Mouse (Mus musculus) ZHBTc4 (cell line): ENCODE measurements at regions not wholly inside any gene's neighbourhood (a gene's known extent, or its start where the extent isn't known, plus 50 kb on each side); places are given as distances from the start of the nearest gene placed in this dataset.

ENCODE experiments used
- DNase-seq: peaks from one replicate; pipeline ENCODE4 v3.0.0-alpha.2; 2011; ENCODE audit warnings: low read depth, low spot score

GRCm38 (mm10) chr5:75466941-75467340 lies 107.8 kb upstream of the Kit start:
- DNase-seq = no peak

GRCm38 (mm10) chr5:75467916-75468315 lies 106.8 kb upstream of the Kit start:
- no peak for DNase-seq

- no peak for DNase-seq
Measured at GRCm38 (mm10) chr5:75471010-75471409, 103.7 kb upstream of the Kit start.

GRCm38 (mm10) chr5:75472484-75472883 lies 102.2 kb upstream of the Kit start:
- DNase-seq = peak; percentile 42

GRCm38 (mm10) chr5:75475414-75475813 lies 99.3 kb upstream of the Kit start:
- no peak for DNase-seq

GRCm38 (mm10) chr5:75478499-75478898 lies 96.2 kb upstream of the Kit start:
- peak; percentile 18 for DNase-seq

- no peak for DNase-seq
Measured at GRCm38 (mm10) chr5:75479149-75479548, 95.6 kb upstream of the Kit start.

- no peak for DNase-seq
Measured at GRCm38 (mm10) chr5:75481595-75481994, 93.1 kb upstream of the Kit start.

GRCm38 (mm10) chr5:75484330-75484729 lies 90.4 kb upstream of the Kit start:
- no peak for DNase-seq

GRCm38 (mm10) chr5:75490806-75491205 lies 83.9 kb upstream of the Kit start:
- no peak for DNase-seq

GRCm38 (mm10) chr5:75494143-75494542 lies 80.6 kb upstream of the Kit start:
- no peak for DNase-seq

- DNase-seq = no peak
Measured at GRCm38 (mm10) chr5:75499053-75499452, 75.7 kb upstream of the Kit start.

GRCm38 (mm10) chr5:75499695-75500094 lies 75.0 kb upstream of the Kit start:
- DNase-seq = peak; percentile 38

GRCm38 (mm10) chr5:75500654-75501416 lies 73.9 kb upstream of the Kit start:
- DNase-seq = no peak

GRCm38 (mm10) chr5:75503673-75504072 lies 71.0 kb upstream of the Kit start:
- no peak for DNase-seq

- DNase-seq = peak; percentile 28
Measured at GRCm38 (mm10) chr5:75512521-75513422, 61.9 kb upstream of the Kit start.

GRCm38 (mm10) chr5:75518213-75518612 lies 56.5 kb upstream of the Kit start:
- peak; percentile 84 for DNase-seq

- DNase-seq = peak; percentile 53
Measured at GRCm38 (mm10) chr5:75523041-75523678, 51.6 kb upstream of the Kit start.
